Mouse (Mus musculus): ENCODE measurements around the gene Slc35f4. TPM values are rescaled to one million over a fixed set of nuclear protein-coding genes. Genes with fewer than 3 reads are reported as not detected.
"Not testable (repeated sequence)": the region's sequence is repeated elsewhere in the genome, so short reads cannot be mapped to it uniquely, and the experiment has no call there.

The Slc35f4 gene
- polyA plus RNA-seq, 1 experiment from 2014 or later, result 0.18 TPM

- Histone ChIP-seq H3K9me3 (ENCODE audit: control insufficient read depth, low read length) (no peaks in the 10 kb centered on the region), H3K36me3 (ENCODE audit: control insufficient read depth, insufficient read depth, low read length) (no peaks in the 10 kb centered on the region), H3K4me3 (ENCODE audit: low read depth, low read length) (no peak overlapping the region), H3K9ac (ENCODE audit: low read length) (no peak overlapping the region), H3K27me3 (ENCODE audit: control insufficient read depth, insufficient read depth, low read length) (no peaks in the 10 kb centered on the region), H3K4me2 (replicated peaks; ENCODE audit: low read depth) (no peak overlapping the region), H3K27ac (replicated peaks) (no peak overlapping the region), H3K4me1 (replicated peaks; ENCODE audit: control insufficient read depth, insufficient read depth) (no peaks in the 10 kb centered on the region)
- TF ChIP-seq EP300 (optimal IDR thresholded peaks at IDR 0.05) (no peak), CTCF (IDR thresholded peaks at IDR 0.05; ENCODE audit: low read depth) (no peak)
- WGBS, result 64% methylated on average over 3 of the region's 3 CpGs
- ATAC-seq (ENCODE audit: low FRiP score, low TSS enrichment) (no peak), DNase-seq (ENCODE audit: low spot score) (no peak)
Measured at GRCm38 (mm10) chr14:49290029-49290745, 235.7 kb downstream of the Slc35f4 start.

GRCm38 (mm10) chr14:49283784-49284655 lies 241.8 kb downstream of the Slc35f4 start:
- Histone ChIP-seq H3K9ac (ENCODE audit: low read length) (no peak overlapping the region), H3K27me3 (ENCODE audit: control insufficient read depth, insufficient read depth, low read length) (no peaks in the 10 kb centered on the region), H3K27ac (replicated peaks) (no peak overlapping the region), H3K4me3 (ENCODE audit: low read depth, low read length) (no peak overlapping the region), H3K4me1 (replicated peaks; ENCODE audit: control insufficient read depth, insufficient read depth) (no peaks in the 10 kb centered on the region), H3K36me3 (ENCODE audit: control insufficient read depth, insufficient read depth, low read length) (no peaks in the 10 kb centered on the region), H3K9me3 (ENCODE audit: control insufficient read depth, low read length) (no peaks in the 10 kb centered on the region), H3K4me2 (replicated peaks; ENCODE audit: low read depth) (no peak overlapping the region)
- TF ChIP-seq CTCF (IDR thresholded peaks at IDR 0.05; ENCODE audit: low read depth), result no peak
- TF ChIP-seq EP300 (optimal IDR thresholded peaks at IDR 0.05), result no peak
- DNase-seq (ENCODE audit: low spot score) (no peak), ATAC-seq (ENCODE audit: low FRiP score, low TSS enrichment) (no peak)
- 78% methylated on average over 7 of the region's 7 CpGs for WGBS

- Histone ChIP-seq H3K27me3 (ENCODE audit: control insufficient read depth, insufficient read depth, low read length) (no peaks in the 10 kb centered on the region), H3K27ac (replicated peaks) (no peak overlapping the region), H3K4me1 (replicated peaks; ENCODE audit: control insufficient read depth, insufficient read depth) (no peaks in the 10 kb centered on the region), H3K4me3 (ENCODE audit: low read depth, low read length) (no peak overlapping the region), H3K9me3 (ENCODE audit: control insufficient read depth, low read length) (no peaks in the 10 kb centered on the region), H3K36me3 (ENCODE audit: control insufficient read depth, insufficient read depth, low read length) (no peaks in the 10 kb centered on the region), H3K9ac (ENCODE audit: low read length) (no peak overlapping the region), H3K4me2 (replicated peaks; ENCODE audit: low read depth) (no peak overlapping the region)
- DNase-seq (ENCODE audit: low spot score), result no peak
- WGBS, result 42% methylated on average over 6 of the region's 6 CpGs
- ATAC-seq (ENCODE audit: low FRiP score, low TSS enrichment), result peak; percentile 74; the same call in 1 of the 2 replicates
- TF ChIP-seq EP300 (optimal IDR thresholded peaks at IDR 0.05) (no peak), CTCF (IDR thresholded peaks at IDR 0.05; ENCODE audit: low read depth) (no peak)
Measured at GRCm38 (mm10) chr14:49278880-49279279, 247.0 kb downstream of the Slc35f4 start.

DNA sequence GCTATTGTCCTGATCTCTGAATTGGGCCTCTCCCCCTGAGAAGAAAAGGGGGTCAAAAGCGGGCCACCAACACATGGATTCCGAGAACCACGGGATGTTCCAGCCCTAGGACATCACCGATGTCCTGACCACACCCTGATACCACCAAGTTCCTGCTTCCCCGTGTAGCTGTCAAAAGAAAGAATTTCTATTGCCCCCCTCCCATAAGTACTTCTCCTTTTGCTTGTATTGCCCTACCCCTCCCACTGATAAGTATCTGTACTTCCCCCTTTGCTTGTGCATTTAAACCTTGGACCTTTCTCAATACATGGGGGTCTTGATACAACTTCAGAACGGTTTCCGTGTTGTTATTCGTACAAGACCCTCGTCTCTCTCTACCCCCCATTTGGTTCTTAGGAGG lies 247.4 kb downstream of the Slc35f4 start:
- 81% methylated on average over 9 of the region's 9 CpGs for WGBS
- H3K4me3 ChIP-seq (ENCODE audit: low read depth, low read length); H3K27me3 ChIP-seq (ENCODE audit: control insufficient read depth, insufficient read depth, low read length); H3K9me3 ChIP-seq (ENCODE audit: control insufficient read depth, low read length); H3K4me2 ChIP-seq (replicated peaks; ENCODE audit: low read depth); DNase-seq (ENCODE audit: low spot score); H3K4me1 ChIP-seq (replicated peaks; ENCODE audit: control insufficient read depth, insufficient read depth); H3K9ac ChIP-seq (ENCODE audit: low read length); H3K27ac ChIP-seq (replicated peaks); ATAC-seq (ENCODE audit: low FRiP score, low TSS enrichment); H3K36me3 ChIP-seq (ENCODE audit: control insufficient read depth, insufficient read depth, low read length): not testable (repeated sequence)

- no peaks in the 10 kb centered on the region for H3K27me3 ChIP-seq (ENCODE audit: control insufficient read depth, insufficient read depth, low read length)
- no peaks in the 10 kb centered on the region for H3K4me1 ChIP-seq (replicated peaks; ENCODE audit: control insufficient read depth, insufficient read depth)
- no peak overlapping the region for H3K4me3 ChIP-seq (ENCODE audit: low read depth, low read length)
- H3K36me3 ChIP-seq (ENCODE audit: control insufficient read depth, insufficient read depth, low read length), result no peaks in the 10 kb centered on the region
- TF ChIP-seq CTCF (IDR thresholded peaks at IDR 0.05; ENCODE audit: low read depth) (no peak), EP300 (optimal IDR thresholded peaks at IDR 0.05) (no peak)
- no peak overlapping the region for H3K9ac ChIP-seq (ENCODE audit: low read length)
- no peaks in the 10 kb centered on the region for H3K9me3 ChIP-seq (ENCODE audit: control insufficient read depth, low read length)
- no peak overlapping the region for H3K4me2 ChIP-seq (replicated peaks; ENCODE audit: low read depth)
- no peak for ATAC-seq (ENCODE audit: low FRiP score, low TSS enrichment)
- no peak for DNase-seq (ENCODE audit: low spot score)
- WGBS, result 40% methylated on average over 3 of the region's 3 CpGs
- H3K27ac ChIP-seq (replicated peaks), result no peak overlapping the region
Measured at GRCm38 (mm10) chr14:49277642-49278041, 248.2 kb downstream of the Slc35f4 start.

DNA sequence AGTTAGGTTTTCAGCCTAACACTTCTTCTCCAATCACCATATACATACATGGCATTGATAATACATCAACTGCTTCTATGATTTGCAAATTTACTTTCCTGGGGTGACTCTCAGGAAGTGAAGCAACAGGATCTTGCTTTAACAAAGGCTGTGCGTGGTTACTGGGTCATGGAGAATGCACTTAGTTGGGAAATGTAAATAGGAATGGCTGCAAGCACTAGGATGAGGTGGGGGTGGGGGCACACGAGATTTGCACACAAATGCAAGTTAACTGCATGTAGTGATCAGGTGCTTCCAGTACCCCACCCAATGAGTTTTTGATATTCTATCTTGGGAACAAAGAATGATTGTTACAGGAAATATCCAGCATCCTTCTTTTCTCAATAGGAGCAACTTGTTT lies 250.5 kb downstream of the Slc35f4 start:
- Histone ChIP-seq H3K9ac (ENCODE audit: low read length) (no peak overlapping the region), H3K4me1 (replicated peaks; ENCODE audit: control insufficient read depth, insufficient read depth) (no peaks in the 10 kb centered on the region), H3K4me3 (ENCODE audit: low read depth, low read length) (no peak overlapping the region), H3K4me2 (replicated peaks; ENCODE audit: low read depth) (no peak overlapping the region), H3K27me3 (ENCODE audit: control insufficient read depth, insufficient read depth, low read length) (no peaks in the 10 kb centered on the region), H3K27ac (replicated peaks) (no peak overlapping the region), H3K36me3 (ENCODE audit: control insufficient read depth, insufficient read depth, low read length) (no peaks in the 10 kb centered on the region), H3K9me3 (ENCODE audit: control insufficient read depth, low read length) (no peaks in the 10 kb centered on the region)
- no peak for TF ChIP-seq CTCF (IDR thresholded peaks at IDR 0.05; ENCODE audit: low read depth)
- no peak for TF ChIP-seq EP300 (optimal IDR thresholded peaks at IDR 0.05)
- ATAC-seq (ENCODE audit: low FRiP score, low TSS enrichment), result no peak
- WGBS, result 36% methylated on average over 2 of the region's 2 CpGs
- no peak for DNase-seq (ENCODE audit: low spot score)

Measured in stomach, postnatal 0 days (tissue).